In the genomic region with DNA sequence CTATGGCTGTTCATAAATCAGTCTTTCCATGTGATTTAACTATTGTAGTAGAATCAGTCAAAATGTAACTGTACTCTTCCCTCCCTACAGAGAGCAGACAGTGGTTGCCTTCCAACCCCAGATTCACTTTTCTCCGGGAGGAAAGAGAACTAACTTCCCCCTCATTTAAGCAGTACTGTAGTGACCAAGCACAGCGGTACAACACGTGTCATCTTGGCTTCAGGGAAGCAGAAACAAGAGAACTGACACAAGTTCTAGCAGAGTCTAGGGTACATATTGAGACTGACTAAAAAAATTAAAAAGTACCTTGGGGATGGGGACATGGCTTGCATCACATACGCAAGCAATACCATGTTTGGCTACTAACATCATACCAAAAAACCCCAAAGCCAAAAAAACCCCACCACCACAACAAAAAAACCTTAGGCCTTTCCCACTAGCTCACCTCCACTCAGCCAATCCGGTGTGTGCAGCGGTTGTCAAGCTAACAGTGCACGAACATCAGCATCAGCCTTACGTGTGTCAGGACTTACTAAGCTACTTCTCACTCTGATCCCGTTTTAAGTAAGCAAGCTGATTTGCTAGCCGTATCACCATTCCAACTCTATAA, we compare ENCODE assay signal across 16 mouse cellular contexts. TPM values are rescaled to one million over a fixed set of nuclear protein-coding genes. Genes with fewer than 3 reads are reported as not detected.
DNase-seq lines count a peak whose midpoint lies in the region.
"Had no signal": no experiment of that assay in that cellular context is flagged by ENCODE, and none has a peak within 500 bp of the region (broad histone marks: within the 10 kb centered on the region; RNA-seq: fewer than 3 reads in every experiment).

No protein-coding gene starts in this region.

- peak; percentile 82 for DNase-seq in heart, adult 11 months
- DNase-seq in heart, postnatal 14 days = no peak
- peak; percentile 25 for DNase-seq in T-cell, adult 2 months (ENCODE audit: low spot score)
- DNase-seq in induced T-regulatory cell, adult 2 months (ENCODE audit: low read depth) = peak; percentile 84
- DNase-seq in naive thymus-derived CD4-positive, alpha-beta T cell, adult 2 months (ENCODE audit: low read depth) = peak; percentile 38
- DNase-seq in right cerebral cortex, postnatal 14 days = no peak
- DNase-seq in embryo, embryonic 11 days = no peak
- DNase-seq in cerebellum, postnatal 36 days = no peak
- DNase-seq: adrenal gland, adult 8-10 months; adrenal gland, postnatal 25 days; cerebellum, adult 2 months; cerebellum, adult 9-11 months; cerebellum, postnatal 25 days; gastrocnemius, postnatal 25 days; heart, postnatal 36 days; kidney, adult 2 months had no signal

- intact Hi-C loops in heart, postnatal 14 days (cut with DNase I) = no loop called here

RNA-seq across cellular contexts. Expression of gene Tmpo, which starts 27.1 kb away (rescaled TPM):
- 10 to 100 TPM; 54.4 to 60.4 TPM for total RNA-seq in heart, postnatal 14 days (2021)

RNA-seq across cellular contexts. Expression of gene Slc25a3, which starts 30.1 kb away (rescaled TPM):
- total RNA-seq in heart, postnatal 14 days (2021) = 1,000 to 10,000 TPM; 2,379 to 2,461 TPM

Comparison
In these comparisons a context has a peak if more than half of its experiments do, and no peak if none do; other contexts are left out.
1. DNase-seq: peak in heart, adult 11 months (single experiment), T-cell, adult 2 months (single experiment), induced T-regulatory cell, adult 2 months (single experiment) and naive thymus-derived CD4-positive, alpha-beta T cell, adult 2 months (single experiment); none in heart, postnatal 14 days (0 of 2), right cerebral cortex, postnatal 14 days (single experiment), embryo, embryonic 11 days (single experiment) and cerebellum, postnatal 36 days (0 of 2).